ENCODE assay signal across 15 mouse cellular contexts in the genomic region with DNA sequence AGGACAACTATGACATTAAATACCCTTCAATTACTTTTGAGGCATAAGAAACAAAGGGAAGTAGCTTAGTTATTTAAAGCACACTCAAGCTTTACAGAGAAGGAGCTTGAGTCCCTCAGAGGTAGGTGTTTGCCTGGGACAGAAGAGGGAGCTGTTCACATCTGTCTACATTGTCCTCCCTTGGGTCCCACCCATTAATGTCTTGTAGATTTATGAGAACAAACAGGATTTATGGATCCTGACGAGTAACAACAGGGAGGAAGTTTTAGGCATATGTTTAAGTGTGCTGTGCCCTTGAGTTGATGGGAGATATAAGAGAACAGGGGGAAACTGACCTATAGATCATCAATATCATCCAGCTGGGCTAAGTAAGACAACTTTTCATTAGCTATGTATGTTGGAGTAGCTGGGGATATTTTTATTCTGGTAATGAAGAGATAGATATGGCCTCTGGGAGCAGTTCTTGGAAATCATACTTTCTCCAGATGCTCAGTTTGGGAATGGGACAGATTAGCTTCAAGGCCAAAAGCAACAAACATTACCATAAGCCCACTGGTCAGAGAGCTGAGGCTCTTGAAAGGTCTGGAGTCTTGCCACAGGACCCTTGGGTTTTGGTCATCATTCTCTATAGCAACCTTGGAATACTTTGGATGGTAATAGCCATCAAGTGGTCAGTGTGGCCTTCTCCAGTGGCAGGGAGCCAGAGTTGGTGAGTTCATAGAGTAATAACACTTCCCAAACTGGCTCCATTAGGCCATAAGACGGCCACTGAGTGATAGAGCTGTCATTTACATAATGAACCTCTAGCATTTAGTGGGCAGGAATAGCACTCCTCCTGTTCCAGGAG.
DNase-seq lines count a peak whose midpoint lies in the region; ATAC-seq and TF ChIP-seq lines count a peak whose summit lies in the region.
"Had no signal": no experiment of that assay in that cellular context is flagged by ENCODE, and none has a peak within 500 bp of the region (broad histone marks: within the 10 kb centered on the region; RNA-seq: fewer than 3 reads in every experiment).

No protein-coding gene starts in this region.

- peak; percentile 11 for DNase-seq in embryo, embryonic 10.5 days (ENCODE audit: low spot score)
- no peak for DNase-seq in embryo, embryonic 9.5 days (ENCODE audit: extremely low spot score)
- no peak for DNase-seq in kidney, adult 2 months
- DNase-seq in 3T3-L1 (ENCODE audit: low read depth, low spot score): peak; percentile 16
- DNase-seq in gastrocnemius, postnatal 25 days: peak; percentile 7
- DNase-seq: cerebellum, postnatal 36 days; right cerebral cortex, adult 18-20 months had no signal

- no peaks in the 10 kb centered on the region for H3K27me3 ChIP-seq in kidney, embryonic 15.5 days
- H3K27me3 ChIP-seq in kidney, adult 2 months (replicated peaks; ENCODE audit: control insufficient read depth, insufficient read depth, low read length): no peaks in the 10 kb centered on the region
- H3K27me3 ChIP-seq: embryonic facial prominence, embryonic 15.5 days; forebrain, embryonic 12.5 days had no signal

- no peaks in the 10 kb centered on the region for H3K9me3 ChIP-seq in kidney, embryonic 15.5 days (replicated peaks)
- H3K9me3 ChIP-seq: embryonic facial prominence, embryonic 15.5 days; forebrain, embryonic 12.5 days had no signal

- peak overlapping the region; percentile 66 for H3K27ac ChIP-seq in kidney, embryonic 15.5 days
- no peak overlapping the region for H3K27ac ChIP-seq in kidney, adult 2 months (ENCODE audit: insufficient read depth, low read depth, low read length)
- H3K27ac ChIP-seq: embryonic facial prominence, embryonic 15.5 days; forebrain, embryonic 12.5 days had no signal

- H3K4me2 ChIP-seq in kidney, embryonic 15.5 days: no peak overlapping the region
- H3K4me2 ChIP-seq: embryonic facial prominence, embryonic 15.5 days; forebrain, embryonic 12.5 days; liver, embryonic 11.5 days; midbrain, embryonic 11.5 days had no signal

- H3K36me3 ChIP-seq in kidney, embryonic 15.5 days: no peaks in the 10 kb centered on the region
- H3K36me3 ChIP-seq in kidney, adult 2 months (ENCODE audit: control insufficient read depth, insufficient read depth, low read length): no peaks in the 10 kb centered on the region
- H3K36me3 ChIP-seq: embryonic facial prominence, embryonic 15.5 days; forebrain, embryonic 12.5 days had no signal

- peak; percentile 59 for ATAC-seq in kidney, embryonic 15.5 days (replicated peaks; ENCODE audit: low FRiP score)
- no peak for ATAC-seq in frontal cortex, adult (ENCODE audit: low TSS enrichment)
- no peak for ATAC-seq in megakaryocyte progenitor cell, adult 5-6 weeks (replicated peaks; ENCODE audit: poor library complexity)

- no peak for TF ChIP-seq CTCF in kidney, adult 2 months (conservative IDR thresholded peaks at IDR 0.05; ENCODE audit: insufficient read depth, insufficient read length, low read depth, low read length)

- WGBS in kidney, embryonic 15.5 days: 23% methylated on average over 2 of the region's 2 CpGs
- 42% methylated on average over 2 of the region's 2 CpGs for WGBS in kidney, adult 2 months

- H3K4me1 ChIP-seq in kidney, embryonic 15.5 days: peaks cover 8% of the 10 kb centered on the region
- H3K4me1 ChIP-seq in kidney, adult 2 months (ENCODE audit: control insufficient read depth, insufficient read depth, low read length): no peaks in the 10 kb centered on the region
- H3K4me1 ChIP-seq: embryonic facial prominence, embryonic 15.5 days; forebrain, embryonic 12.5 days had no signal

- no peak overlapping the region for H3K4me3 ChIP-seq in kidney, embryonic 15.5 days (replicated peaks)
- H3K4me3 ChIP-seq in kidney, adult 2 months (ENCODE audit: insufficient read depth, low read depth, low read length): no peak overlapping the region
- H3K4me3 ChIP-seq: embryonic facial prominence, embryonic 15.5 days; forebrain, embryonic 12.5 days; myocyte had no signal

- TF ChIP-seq POLR2A in kidney, adult 2 months (IDR thresholded peaks at IDR 0.05; ENCODE audit: low read depth, low read length): no peak

- H3K9ac ChIP-seq in kidney, embryonic 15.5 days: no peak overlapping the region
- H3K9ac ChIP-seq: embryonic facial prominence, embryonic 15.5 days; forebrain, embryonic 12.5 days had no signal

Comparison
In these comparisons a context has a peak if more than half of its experiments do, and no peak if none do; other contexts are left out.
1. DNase-seq: peak in embryo, embryonic 10.5 days (single experiment), 3T3-L1 (single experiment) and gastrocnemius, postnatal 25 days (single experiment); none in embryo, embryonic 9.5 days (single experiment) and kidney, adult 2 months (single experiment).